Mouse (Mus musculus): ENCODE data around the gene Inhbb. TPM values are rescaled to one million over a fixed set of nuclear protein-coding genes. Genes with fewer than 3 reads are reported as not detected.

Inhbb gene
- polyA plus RNA-seq, 1 experiment = 1.6 TPM

DNA sequence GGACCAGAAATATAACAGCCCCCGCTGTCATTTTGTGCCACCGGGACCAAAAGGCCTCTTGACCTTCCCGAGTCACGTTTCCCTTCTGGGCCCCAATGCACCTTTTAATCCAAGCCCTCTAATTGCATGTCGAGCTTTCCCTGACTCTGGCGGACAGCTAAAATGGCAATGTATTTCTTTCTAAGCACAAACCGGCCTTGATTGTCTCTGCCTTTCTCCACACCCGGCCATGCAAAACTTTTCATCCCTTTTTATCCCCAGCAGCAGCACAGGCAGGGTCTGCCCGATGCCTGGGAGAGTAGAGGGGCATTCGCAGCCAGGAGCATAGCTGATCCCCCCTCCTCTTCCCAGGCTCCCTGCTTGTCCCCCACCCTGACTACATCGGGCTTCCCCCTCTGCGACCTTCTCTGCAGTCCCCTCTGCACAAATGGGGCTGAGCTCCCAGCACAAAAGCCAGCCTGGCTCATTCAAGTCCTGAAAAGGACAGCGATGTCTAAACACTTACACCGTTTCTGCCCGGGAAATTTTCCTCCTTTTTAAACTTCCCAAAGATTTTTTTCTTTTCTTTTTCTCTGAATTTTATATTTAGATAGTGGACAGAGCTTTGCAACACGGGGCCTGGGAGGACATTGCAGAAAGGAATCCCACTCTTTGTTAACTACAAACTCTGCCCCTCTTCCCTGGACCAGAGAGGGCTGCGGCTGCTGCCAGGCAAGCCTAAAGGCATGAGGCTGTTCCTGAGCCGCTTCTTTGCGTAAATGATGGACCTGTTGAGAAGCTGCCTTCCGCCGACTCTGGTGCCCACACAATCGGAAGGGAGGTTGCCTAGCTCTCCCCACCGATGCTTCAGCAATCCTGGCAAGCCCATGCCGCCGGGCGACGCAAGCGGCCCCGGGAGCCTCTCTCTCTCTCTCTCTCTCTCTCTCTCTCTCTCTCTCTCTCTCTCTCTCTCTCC, 2.6 kb downstream of the Inhbb start:
- TF ChIP-seq POLR2A (IDR thresholded peaks at IDR 0.05; ENCODE audit: low read depth, low read length) (no peak), CTCF (IDR thresholded peaks at IDR 0.05; ENCODE audit: extremely low read depth, insufficient read length, insufficient replicate concordance, low read depth, low read length) (no peak)
- H3K4me3 ChIP-seq (ENCODE audit: low read depth, low read length) = peak overlapping the region; percentile 22
- H3K27me3 ChIP-seq (ENCODE audit: control insufficient read depth, insufficient read depth, low read length) = peaks cover 63% of the 10 kb centered on the region
- WGBS = 13% methylated on average over 29 of the region's 29 CpGs
- H3K4me1 ChIP-seq (ENCODE audit: control insufficient read depth, insufficient read depth, insufficient read length, low read length) = peaks cover 11% of the 10 kb centered on the region
- H3K36me3 ChIP-seq (ENCODE audit: control insufficient read depth, insufficient read depth, low read length) = no peaks in the 10 kb centered on the region
- H3K27ac ChIP-seq (ENCODE audit: insufficient read depth, low read depth, low read length) = no peak overlapping the region

GRCm38 (mm10) chr1:119417991-119418390, 4.1 kb downstream of the Inhbb start:
- Histone ChIP-seq H3K27ac (ENCODE audit: insufficient read depth, low read depth, low read length) (no peak overlapping the region), H3K36me3 (ENCODE audit: control insufficient read depth, insufficient read depth, low read length) (no peaks in the 10 kb centered on the region), H3K27me3 (ENCODE audit: control insufficient read depth, insufficient read depth, low read length) (peaks cover 52% of the 10 kb centered on the region), H3K4me1 (ENCODE audit: control insufficient read depth, insufficient read depth, insufficient read length, low read length) (peaks cover 11% of the 10 kb centered on the region), H3K4me3 (ENCODE audit: low read depth, low read length) (no peak overlapping the region)
- TF ChIP-seq POLR2A (IDR thresholded peaks at IDR 0.05; ENCODE audit: low read depth, low read length) = no peak
- TF ChIP-seq CTCF (IDR thresholded peaks at IDR 0.05; ENCODE audit: extremely low read depth, insufficient read length, insufficient replicate concordance, low read depth, low read length) = no peak
- WGBS = 62% methylated on average over 8 of the region's 8 CpGs

GRCm38 (mm10) chr1:119417542-119417941, 4.5 kb downstream of the Inhbb start:
- TF ChIP-seq POLR2A (IDR thresholded peaks at IDR 0.05; ENCODE audit: low read depth, low read length) = no peak
- TF ChIP-seq CTCF (IDR thresholded peaks at IDR 0.05; ENCODE audit: extremely low read depth, insufficient read length, insufficient replicate concordance, low read depth, low read length) = no peak
- peaks cover 11% of the 10 kb centered on the region for H3K4me1 ChIP-seq (ENCODE audit: control insufficient read depth, insufficient read depth, insufficient read length, low read length)
- H3K4me3 ChIP-seq (ENCODE audit: low read depth, low read length) = no peak overlapping the region
- H3K27me3 ChIP-seq (ENCODE audit: control insufficient read depth, insufficient read depth, low read length) = peaks cover 47% of the 10 kb centered on the region
- WGBS = 84% methylated on average over 20 of the region's 20 CpGs
- H3K27ac ChIP-seq (ENCODE audit: insufficient read depth, low read depth, low read length) = no peak overlapping the region
- H3K36me3 ChIP-seq (ENCODE audit: control insufficient read depth, insufficient read depth, low read length) = no peaks in the 10 kb centered on the region

DNA sequence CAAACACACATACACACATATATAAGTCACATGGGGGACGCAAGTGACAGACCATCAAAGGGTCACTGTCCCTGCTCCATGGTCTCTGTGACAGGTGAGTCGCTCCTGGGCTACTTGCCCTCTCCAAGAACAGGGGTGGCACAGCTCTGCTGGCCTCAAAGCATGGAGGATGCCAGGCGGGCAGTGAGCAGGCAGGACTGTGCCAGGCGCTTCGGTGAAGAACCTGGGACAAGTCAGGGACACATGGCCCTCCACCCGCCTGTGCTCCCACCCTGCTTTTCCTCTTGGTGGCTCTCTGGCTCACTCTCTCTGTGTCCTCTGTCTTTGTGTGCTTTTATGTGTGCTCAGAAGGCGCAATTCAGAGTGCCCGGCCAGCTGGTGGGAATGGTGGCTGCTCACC, 5.4 kb downstream of the Inhbb start:
- Histone ChIP-seq H3K36me3 (ENCODE audit: control insufficient read depth, insufficient read depth, low read length) (no peaks in the 10 kb centered on the region), H3K4me1 (ENCODE audit: control insufficient read depth, insufficient read depth, insufficient read length, low read length) (peaks cover 8% of the 10 kb centered on the region; the same call in 1 of the 2 replicates), H3K27ac (ENCODE audit: insufficient read depth, low read depth, low read length) (no peak overlapping the region), H3K4me3 (ENCODE audit: low read depth, low read length) (no peak overlapping the region), H3K27me3 (ENCODE audit: control insufficient read depth, insufficient read depth, low read length) (peaks cover 38% of the 10 kb centered on the region)
- 84% methylated on average over 8 of the region's 8 CpGs for WGBS
- TF ChIP-seq POLR2A (IDR thresholded peaks at IDR 0.05; ENCODE audit: low read depth, low read length) (no peak), CTCF (IDR thresholded peaks at IDR 0.05; ENCODE audit: extremely low read depth, insufficient read length, insufficient replicate concordance, low read depth, low read length) (no peak)

GRCm38 (mm10) chr1:119416177-119416576, 5.9 kb downstream of the Inhbb start:
- no peak overlapping the region for H3K27ac ChIP-seq (ENCODE audit: insufficient read depth, low read depth, low read length)
- H3K36me3 ChIP-seq (ENCODE audit: control insufficient read depth, insufficient read depth, low read length) = no peaks in the 10 kb centered on the region
- 62% methylated on average over 7 of the region's 7 CpGs for WGBS
- TF ChIP-seq CTCF (IDR thresholded peaks at IDR 0.05; ENCODE audit: extremely low read depth, insufficient read length, insufficient replicate concordance, low read depth, low read length) (no peak), POLR2A (IDR thresholded peaks at IDR 0.05; ENCODE audit: low read depth, low read length) (no peak)
- H3K4me3 ChIP-seq (ENCODE audit: low read depth, low read length) = no peak overlapping the region
- H3K27me3 ChIP-seq (ENCODE audit: control insufficient read depth, insufficient read depth, low read length) = peaks cover 34% of the 10 kb centered on the region
- peaks cover 4% of the 10 kb centered on the region; the same call in 1 of the 2 replicates for H3K4me1 ChIP-seq (ENCODE audit: control insufficient read depth, insufficient read depth, insufficient read length, low read length)

GRCm38 (mm10) chr1:119415151-119415550, 6.9 kb downstream of the Inhbb start:
- no peaks in the 10 kb centered on the region for H3K4me1 ChIP-seq (ENCODE audit: control insufficient read depth, insufficient read depth, insufficient read length, low read length)
- H3K27me3 ChIP-seq (ENCODE audit: control insufficient read depth, insufficient read depth, low read length) = peaks cover 23% of the 10 kb centered on the region
- no peak for TF ChIP-seq POLR2A (IDR thresholded peaks at IDR 0.05; ENCODE audit: low read depth, low read length)
- no peak for TF ChIP-seq CTCF (IDR thresholded peaks at IDR 0.05; ENCODE audit: extremely low read depth, insufficient read length, insufficient replicate concordance, low read depth, low read length)
- H3K4me3 ChIP-seq (ENCODE audit: low read depth, low read length) = no peak overlapping the region
- H3K27ac ChIP-seq (ENCODE audit: insufficient read depth, low read depth, low read length) = no peak overlapping the region
- WGBS = 80% methylated on average over 8 of the region's 8 CpGs
- H3K36me3 ChIP-seq (ENCODE audit: control insufficient read depth, insufficient read depth, low read length) = no peaks in the 10 kb centered on the region

- Histone ChIP-seq H3K27me3 (ENCODE audit: control insufficient read depth, insufficient read depth, low read length) (no peaks in the 10 kb centered on the region), H3K4me1 (ENCODE audit: control insufficient read depth, insufficient read depth, insufficient read length, low read length) (no peaks in the 10 kb centered on the region), H3K36me3 (ENCODE audit: control insufficient read depth, insufficient read depth, low read length) (no peaks in the 10 kb centered on the region), H3K4me3 (ENCODE audit: low read depth, low read length) (no peak overlapping the region), H3K27ac (ENCODE audit: insufficient read depth, low read depth, low read length) (no peak overlapping the region)
- TF ChIP-seq POLR2A (IDR thresholded peaks at IDR 0.05; ENCODE audit: low read depth, low read length) (no peak), CTCF (IDR thresholded peaks at IDR 0.05; ENCODE audit: extremely low read depth, insufficient read length, insufficient replicate concordance, low read depth, low read length) (no peak)
- WGBS = 76% methylated on average over 5 of the region's 5 CpGs
Observed at GRCm38 (mm10) chr1:119410661-119411060, 11.4 kb downstream of the Inhbb start.
